Mouse (Mus musculus) heart, adult 11 months (tissue): Measurements from ENCODE around the gene Pdp2.

ENCODE experiments used
- DNase-seq: peaks from one replicate; pipeline ENCODE4 v3.0.0; 2022

Gene Pdp2

DNA sequence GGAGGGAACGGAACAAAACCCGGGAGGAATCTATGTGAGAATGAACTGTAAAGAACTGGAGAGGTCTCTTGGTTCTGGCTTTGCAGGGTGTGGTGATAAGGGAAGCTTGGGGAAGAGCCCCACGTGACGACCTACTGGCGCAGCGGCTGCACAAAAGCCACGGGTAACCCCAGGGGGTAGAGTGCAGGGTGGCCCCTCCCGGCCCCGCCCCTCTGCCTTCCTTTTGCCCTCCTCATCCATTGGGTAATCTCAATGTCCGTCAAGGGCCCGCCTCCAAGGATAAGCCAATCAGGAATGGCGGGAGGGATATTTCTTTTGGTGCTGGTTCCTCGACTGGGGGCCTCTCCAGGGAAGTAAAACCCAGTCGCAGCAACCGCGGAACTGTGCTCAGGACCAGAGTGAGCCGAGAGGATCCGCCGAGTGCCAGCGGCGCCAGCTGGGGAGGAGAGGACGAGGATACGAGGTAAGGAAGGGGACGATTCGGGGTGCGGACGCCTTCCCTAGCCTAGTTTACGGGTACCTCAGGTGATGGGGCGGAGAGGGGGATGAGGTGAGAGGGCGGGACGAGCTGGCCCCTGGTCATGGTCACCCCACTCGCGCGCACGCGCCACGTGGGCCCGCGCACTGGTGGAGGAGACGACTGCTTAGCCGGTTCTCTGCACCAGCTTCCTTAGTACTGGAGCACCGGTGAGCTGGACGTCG lies at the start of gene Pdp2:
TSS of gene Pdp2 (plus strand) at position 319 of the 702 bp plus-strand sequence.
- peak; percentile 100 for DNase-seq

DNA sequence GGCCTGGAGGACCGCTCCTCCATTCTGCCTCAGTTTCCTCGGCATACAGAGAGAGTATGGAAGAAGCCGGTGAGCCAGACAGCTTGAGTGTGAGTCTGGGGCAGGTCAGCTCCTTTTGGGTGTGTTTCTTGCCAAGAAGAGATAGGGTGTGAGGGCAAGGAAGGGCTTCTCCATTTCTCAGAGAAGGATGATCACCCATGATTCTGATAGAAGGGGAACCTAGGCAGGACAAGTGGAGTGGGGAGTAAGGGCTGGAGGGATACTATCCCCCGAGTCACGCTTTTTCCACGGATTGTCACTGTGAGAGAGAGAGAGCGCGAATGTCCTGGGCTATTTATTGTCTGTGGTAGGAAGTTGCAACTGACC lies 49.8 kb upstream of the Pdp2 start:
- no peak for DNase-seq

DNA sequence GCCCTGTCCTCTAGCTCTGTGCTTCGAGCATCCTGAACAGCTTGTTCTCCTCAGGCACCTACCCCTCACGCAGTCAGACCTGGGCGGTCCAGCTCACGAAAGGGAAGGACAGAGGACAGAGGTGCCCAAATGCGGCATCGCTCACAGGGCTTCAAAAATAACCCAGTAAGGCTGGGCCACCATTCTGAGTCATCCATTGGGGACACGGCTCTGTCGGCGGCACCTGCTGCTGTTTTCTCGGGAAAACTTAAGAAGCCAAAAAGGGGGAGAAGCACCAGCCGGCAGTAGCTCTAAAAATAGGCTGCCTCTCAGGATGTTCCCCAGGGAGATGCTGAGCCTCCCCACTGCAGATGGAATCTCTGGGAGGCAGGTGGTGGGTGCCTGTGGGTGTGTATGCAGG lies 49.1 kb upstream of the Pdp2 start:
- peak; percentile 91 for DNase-seq

DNA sequence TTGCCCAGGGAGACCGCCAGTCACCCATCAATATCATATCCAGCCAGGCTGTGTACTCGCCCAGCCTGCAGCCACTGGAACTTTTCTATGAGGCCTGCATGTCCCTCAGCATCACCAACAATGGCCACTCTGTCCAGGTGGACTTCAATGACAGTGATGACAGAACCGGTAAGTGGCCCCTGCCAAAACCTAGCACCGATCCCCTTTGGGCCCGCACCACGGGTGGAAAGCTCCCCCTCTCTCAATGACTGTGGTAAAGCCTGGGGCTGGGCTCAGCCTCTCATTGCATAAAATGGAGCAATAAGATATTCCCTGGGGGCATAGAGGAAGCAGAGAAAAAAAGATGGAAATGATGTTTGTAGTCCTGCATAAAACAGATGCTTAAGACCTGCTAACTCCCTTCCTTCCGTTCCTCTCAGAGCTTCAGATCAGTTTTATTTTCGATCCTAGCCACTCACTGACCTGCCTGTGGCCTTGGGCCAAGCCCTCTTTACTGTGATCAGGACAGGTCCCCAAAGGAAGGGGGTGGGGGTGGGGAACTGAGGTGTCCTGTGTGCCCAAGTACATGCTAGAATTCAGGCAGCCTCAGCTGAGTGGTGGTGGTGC lies 47.7 kb upstream of the Pdp2 start:
- peak; percentile 98 for DNase-seq

DNA sequence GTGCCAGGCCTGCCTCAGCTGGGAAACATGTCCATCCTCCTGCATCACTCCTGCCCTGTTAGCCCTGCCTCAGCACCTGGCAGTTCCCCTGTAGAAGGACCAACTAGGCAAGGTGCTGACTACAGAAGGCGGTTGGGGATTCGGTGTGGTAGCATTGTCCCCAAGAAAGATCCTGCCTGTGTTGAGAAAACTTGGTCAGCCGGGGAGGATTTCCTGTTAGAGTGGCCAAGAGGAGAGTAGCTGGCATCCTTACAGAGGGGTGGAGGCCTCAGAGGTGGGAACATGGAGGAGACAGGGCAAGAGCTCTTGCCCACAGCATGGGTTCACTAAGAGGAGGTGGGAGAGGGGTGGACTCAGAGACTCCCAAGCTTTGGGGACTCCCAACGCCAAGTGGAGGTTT lies 36.1 kb upstream of the Pdp2 start:
- peak; percentile 93 for DNase-seq

DNA sequence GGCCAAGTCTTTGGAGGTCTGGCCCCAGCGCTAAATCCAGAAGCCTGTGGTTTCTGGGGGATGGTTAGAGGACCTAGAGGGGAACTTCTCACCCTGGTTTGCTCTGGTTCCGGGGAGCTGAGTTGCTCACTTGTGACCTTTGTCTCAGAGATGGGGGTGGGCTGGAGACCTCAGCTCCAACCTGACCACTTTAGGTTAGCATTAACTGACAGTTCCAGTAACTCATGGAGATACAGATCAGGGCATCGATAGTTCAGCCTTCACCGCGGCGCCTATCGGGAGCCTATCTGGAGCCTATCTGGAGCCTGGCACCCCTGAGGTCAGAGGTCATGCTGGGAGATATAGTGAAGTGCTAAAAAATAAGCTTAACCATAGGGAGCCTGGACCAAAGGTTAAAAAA lies 34.0 kb upstream of the Pdp2 start:
- DNase-seq, result peak; percentile 74

DNA sequence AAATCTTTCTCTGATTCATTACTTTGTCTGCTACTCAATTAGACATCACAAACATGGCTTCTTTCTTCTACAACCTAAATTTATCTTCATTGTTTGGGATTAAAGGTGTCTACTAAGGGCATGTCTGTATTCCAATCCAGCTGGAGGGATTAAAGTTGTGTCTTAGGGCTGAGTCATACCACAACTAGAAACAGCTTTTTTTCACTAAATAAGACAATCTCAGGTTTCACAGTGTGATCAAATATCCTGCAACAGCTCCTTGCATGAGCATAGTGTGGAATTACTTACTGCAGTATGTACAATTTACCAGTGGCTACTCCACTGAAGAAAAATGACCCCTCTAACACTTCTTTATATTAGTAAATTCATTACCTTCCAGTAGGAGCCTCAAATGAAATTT lies 30.5 kb upstream of the Pdp2 start:
- DNase-seq, result no peak

DNA sequence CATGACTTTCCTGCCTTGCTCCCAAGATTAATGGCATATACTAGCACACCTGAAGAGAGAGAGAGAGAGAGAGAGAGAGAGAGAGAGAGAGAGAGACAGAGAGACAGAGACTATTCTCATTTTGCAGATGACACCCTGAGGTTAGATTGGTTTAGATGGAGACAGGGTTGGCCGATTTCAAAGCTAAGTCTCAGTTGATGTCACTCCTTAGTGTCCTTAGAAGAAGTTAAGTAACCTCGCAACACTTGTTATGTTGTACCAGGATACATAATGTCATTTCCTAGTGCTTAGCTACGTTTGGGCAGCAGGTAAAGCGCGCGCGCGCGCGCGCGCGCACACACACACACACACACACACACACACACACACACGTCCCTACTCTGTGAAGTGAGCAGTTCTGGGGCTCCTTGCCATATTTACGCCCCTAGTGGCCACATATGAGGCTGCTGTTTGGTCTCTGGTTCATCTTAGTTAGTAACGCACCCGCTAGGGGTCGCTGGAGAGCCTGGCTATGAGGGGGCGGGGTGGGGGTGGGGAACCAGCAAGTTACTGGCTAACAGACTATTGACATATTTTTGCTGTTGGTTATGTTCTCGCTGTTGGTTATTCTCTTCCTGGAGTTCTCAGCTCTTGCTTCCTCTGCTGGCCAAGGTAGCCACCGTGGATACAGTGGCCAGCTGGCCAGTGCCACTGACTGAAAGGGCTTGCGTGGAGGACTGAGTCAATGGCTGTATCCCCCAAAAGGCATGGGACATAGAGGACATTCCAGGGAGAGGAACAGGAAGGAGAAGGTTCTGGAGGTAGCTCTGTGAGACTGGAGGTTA lies 26.4 kb upstream of the Pdp2 start:
- DNase-seq, result peak; percentile 98

DNA sequence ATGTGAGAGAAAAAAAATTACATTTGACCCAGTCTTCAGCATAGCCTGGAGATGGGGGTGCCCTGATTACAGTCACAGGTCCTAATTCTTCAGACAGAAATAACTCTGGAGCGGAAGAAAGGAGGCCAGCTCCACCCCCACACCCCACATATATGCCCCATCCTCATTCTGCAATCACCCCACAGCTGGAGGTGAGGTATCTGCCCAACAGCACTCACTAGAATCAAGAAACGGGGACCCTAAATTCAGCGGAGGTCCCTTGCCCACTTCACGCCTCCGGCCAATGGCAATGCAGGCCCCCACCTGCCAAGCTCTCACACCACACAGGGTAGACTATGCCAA lies 25.8 kb upstream of the Pdp2 start:
- DNase-seq, result peak; percentile 91

DNA sequence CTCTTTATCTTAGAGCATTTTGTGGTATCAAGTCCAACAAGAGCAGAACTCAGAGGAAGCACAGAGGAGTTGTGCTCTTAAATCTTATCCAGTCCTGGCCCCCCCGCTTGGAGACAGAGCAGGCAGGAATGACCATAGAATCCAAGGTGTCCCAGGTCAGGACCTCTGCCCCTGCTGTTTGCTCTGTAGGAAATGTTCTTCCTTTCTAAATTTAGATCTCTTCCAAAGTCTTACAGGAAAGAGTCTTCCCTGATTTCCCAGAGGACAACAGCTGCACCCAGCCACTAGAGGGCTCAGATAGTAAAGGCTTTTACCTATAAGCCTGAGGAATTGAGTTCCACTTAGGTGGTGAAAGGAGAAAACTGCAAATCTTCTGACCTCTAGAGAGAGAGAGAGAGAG lies 21.7 kb upstream of the Pdp2 start:
- peak; percentile 93 for DNase-seq

DNA sequence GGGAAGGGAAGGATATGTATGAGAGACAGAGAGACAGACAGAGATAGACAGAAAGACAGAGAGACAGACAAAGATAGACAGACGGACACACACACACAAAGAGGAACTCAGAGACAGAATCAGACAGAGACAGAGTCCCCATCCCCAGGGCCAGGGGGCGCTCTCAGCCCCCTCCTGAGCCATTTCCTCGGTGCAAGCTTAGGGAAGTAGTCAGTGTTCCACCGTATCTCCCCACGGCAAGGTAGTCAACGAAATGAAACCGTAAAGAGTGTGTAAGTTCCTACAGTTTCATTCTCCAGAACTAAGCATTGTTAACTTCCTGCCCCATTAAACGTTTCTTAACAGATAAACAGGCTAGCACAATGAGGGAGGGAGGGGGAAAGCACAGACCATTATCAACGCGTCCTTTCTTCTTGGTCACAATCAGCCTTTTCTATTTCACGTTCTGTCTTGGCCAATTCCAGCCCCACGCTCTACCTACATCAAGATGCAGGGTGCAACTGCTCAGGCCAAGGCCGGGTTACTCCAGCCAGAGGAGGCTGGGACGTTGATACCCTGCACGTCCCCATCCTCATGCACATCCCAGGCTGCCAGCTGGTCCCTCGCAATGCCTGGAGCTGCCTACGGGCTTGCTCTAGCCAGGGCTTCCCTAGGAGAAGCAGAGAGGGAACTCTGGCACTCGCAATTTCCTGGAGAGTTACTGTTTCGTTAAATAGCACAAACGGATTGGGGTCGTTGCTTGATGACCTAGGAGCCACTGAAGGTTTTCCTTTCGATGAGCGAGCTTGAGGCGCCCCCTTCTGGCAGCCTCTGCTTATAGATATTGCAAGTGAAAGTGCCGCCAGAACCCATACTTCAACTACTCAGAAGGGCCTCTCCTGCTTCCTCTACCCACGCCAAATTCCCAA lies 20.6 kb upstream of the Pdp2 start:
- DNase-seq, result peak; percentile 97

DNA sequence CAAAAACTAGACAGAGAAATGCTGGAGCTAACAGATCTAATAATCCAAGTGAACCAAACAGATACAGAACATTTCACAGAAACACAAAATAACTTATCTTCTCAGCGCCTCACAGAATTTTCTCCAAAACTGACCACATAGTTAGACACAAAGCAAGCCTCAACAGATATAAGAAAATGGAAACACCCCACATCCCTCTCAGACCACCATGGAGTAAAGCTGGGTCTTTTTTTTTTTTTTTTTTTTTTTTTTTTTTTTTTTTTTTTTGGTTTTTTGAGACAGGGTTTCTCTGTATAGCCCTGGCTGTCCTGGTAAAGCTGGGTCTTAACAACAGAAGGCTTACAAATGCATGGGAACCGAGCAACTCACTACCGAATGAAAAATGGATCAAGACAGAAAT lies 14.4 kb upstream of the Pdp2 start:
- no peak for DNase-seq

DNA sequence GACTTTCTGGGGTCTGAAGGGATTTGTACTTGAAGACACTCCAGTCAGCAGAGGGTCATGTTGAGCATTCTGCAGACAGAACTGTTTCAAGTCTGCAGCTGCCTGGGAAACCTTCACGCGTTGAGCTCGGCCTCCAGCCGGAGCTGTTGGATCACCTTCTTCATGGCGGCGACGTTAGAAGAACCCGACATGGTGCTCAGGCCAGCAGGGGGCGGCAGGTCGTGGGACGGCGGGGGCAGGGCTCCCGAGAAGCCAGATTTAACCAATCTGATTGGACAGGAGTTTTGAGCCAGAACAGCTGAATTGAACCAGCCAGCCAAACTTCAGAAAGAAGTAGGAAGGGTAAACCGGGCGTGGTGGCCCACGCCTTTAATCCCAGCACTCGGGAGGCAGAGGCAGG lies 13.6 kb upstream of the Pdp2 start:
- DNase-seq, result peak; percentile 31

DNA sequence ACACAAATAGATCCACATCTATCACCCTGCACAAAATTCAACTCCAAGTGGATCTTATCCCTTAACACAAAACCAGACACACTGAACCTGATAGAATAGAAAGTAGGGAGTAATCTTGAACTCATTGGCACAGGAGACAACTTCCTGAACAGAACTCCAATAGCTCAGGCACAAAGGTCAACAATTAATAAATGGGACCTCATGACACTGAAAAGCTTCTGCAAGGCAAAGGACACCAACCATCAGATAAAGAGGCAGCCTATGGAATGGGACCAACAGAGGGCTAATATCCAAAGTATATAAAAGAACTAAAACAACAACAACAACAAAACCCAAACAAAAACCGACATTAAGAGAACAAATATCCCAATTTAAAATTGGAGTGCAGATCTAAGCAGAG lies 6.7 kb upstream of the Pdp2 start:
- peak; percentile 2 for DNase-seq

DNA sequence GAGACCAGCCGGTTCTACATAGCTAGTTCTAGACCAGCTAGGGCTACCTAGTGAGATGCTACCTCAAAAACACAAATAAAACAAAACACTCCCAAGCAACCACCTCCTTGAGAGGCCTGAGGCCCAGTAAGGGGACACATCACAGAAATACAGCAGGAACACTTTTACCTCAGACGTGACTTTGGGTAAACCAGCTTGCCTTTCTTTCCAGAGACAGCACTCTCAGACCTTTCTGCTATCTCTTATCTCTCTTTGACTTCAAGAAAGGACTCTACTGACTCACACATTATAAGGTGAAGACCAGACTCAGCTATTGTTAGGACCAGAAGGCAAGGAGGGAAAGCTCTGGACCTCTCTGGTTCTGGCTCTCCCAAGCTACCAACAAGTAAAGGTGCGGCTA lies 967 bp upstream of the Pdp2 start:
- peak; percentile 79 for DNase-seq

DNA sequence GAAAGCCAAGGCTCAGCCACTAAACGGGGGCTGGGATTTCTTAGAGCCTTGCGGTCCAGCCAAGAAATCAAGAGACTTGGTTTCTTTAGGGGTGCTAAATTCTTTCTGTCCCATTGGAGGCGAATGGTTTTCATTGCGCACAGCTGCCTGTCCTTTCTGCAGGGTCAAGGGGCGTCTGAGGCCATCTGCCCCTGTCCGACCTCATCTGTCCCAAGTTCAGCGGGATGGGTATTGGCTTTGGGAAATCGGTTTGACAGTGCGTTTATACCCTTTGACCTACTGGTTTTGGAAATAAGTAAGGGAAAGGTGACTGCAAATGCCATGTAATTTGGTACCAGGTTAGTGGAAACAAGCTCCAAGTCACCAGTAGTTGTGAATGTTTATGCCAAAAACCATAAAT lies 605 bp downstream of the Pdp2 start:
- DNase-seq, result no peak

DNA sequence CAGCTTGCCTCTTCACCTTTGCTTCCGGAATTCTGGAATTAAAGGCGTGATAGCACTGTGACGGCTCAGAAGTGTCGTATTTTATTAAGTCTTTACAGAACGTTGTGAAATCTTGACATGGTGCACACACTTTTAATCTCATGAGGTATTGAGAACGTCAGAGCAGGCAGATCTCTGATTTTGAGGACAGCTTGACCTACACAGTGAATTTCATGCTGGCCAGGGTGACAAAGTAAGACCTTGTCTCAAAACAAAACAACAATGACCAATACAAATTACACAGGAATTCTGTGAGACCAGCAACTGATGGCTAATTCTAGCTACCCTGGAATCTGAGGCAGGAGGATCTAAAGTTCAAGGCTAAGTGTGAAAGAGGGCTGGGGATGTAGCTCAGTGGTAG lies 1.3 kb downstream of the Pdp2 start:
- peak; percentile 65 for DNase-seq

DNA sequence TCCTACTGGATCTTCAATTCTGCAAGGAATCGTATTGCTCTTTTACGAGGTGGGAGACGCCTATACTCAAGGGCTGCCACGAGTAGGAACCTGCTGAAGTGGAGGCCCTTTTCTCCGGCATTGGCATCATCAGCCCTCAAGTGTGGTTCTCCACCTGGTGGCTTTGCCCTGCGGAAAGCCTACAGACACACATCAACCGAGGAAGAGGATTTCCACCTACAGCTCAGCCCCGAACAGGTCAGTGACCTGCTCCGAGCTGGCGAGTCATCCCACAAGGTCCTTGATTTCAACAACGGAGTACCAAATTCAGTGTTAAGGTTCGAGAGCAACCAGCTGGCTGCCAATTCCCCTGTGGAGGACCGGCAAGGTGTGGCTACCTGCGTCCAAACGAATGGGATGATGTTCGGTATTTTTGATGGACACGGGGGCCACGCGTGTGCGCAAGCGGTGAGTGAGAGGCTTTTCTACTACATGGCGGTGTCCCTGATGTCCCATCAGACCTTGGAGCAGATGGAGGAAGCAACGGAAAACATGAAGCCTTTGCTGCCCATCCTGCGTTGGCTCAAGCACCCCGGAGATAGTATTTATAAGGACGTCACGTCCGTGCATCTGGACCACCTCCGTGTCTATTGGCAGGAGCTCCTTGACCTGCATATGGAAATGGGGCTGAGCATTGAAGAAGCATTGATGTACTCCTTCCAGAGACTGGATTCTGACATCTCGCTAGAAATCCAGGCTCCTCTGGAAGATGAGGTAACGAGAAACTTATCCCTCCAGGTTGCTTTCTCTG lies 2.5 kb downstream of the Pdp2 start:
- DNase-seq, result peak; percentile 87

DNA sequence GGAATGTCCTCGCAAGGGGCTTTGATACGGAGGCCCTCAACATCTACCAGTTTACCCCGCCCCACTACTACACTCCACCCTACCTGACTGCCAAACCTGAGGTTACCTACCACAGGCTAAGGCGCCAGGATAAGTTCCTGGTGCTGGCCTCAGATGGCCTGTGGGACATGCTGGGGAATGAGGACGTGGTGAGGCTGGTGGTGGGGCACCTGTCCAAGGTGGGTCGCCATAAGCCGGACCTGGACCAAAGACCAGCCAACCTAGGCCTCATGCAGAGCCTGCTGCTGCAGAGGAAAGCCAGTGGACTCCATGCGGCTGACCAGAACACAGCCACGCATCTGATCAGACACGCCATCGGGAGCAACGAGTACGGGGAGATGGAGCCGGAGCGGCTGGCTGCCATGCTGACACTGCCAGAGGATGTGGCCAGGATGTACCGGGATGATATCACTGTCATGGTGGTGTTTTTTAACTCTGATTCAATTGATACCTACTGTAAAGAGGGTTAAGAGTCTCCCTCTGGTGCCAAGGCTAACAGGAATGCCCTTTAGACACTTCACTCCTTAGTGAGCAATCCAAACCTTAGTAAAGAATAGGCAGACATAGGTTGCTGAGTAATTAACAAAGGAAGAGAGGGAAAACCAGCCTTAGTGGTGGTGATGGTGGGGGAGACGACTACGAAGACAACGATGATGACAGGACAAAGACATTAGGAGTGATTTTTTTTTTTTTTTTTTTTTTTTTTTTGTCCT lies 3.5 kb downstream of the Pdp2 start:
- peak; percentile 89 for DNase-seq

DNA sequence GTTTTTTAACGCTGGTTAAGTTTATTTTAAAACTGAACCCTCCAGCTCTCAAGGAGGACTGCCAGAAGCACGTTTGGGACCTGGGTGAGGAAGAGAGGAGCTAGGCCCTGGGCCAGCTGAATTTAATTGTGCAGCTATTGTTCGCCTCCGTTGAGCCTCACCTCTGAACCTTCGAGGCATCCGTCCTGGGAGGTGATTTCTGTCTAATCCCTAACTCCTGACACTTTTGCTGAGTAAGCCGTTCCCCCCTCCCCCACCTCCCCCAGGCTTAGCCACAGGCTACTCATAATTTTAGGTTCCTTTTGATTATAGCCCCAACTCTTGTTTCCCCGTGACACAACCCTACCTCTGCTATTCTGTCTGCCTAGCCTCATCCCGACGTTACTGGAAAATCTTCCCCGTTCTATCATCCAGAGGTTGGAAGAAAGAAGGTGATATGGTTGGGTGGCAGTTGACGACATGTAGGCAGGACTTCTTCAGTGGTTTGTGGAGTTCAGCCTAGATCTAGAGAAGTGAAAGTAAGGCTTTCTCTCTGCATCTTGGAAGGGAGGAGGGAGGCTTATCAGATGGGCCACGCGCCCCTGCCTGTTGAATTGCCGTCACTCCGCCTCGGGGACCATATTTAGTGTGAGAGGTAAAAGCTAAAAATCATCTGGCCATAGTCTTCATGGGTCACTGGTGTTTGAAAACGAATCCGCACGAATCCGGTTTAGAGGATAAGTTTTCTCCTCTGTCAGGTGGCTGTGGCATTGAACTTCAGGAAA lies 4.7 kb downstream of the Pdp2 start:
- DNase-seq, result peak; percentile 81

DNA sequence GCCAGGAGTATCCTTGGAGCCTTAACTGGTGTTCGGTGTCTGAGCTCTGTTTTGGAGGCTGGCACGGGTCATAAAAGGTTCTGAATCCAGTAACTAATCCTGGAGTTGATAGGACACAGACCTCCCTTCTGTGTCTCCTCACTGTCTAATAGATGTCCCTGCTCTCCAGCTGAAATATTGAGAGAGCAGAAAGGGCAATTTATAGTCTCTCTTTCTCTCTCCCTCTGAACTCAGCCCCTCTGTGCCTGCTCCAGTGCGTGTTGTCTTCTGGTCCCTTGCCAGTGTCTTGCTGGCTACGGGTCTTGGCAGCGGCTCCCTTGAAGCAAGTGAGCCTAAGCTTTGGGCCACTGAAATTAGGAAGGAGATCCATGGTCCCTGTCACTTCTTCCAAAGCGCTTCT lies 6.4 kb downstream of the Pdp2 start:
- peak; percentile 78 for DNase-seq
